Mouse (Mus musculus) heart, embryonic 12.5 days (tissue): ENCODE measurements around the gene Gm10130. TPM values are rescaled to one million over a fixed set of nuclear protein-coding genes. Genes with fewer than 3 reads are reported as not detected.
"Not testable (repeated sequence)": the region's sequence is repeated elsewhere in the genome, so short reads cannot be mapped to it uniquely, and the experiment has no call there.

Experiments used
- ATAC-seq: fragments of 200-750 bp; cut with Nextera tagmentation; 2 replicates; pipeline ENCODE4 v1.8.0; 2017; ENCODE audit warnings: moderate TSS enrichment, moderate library complexity; ENCODE audit not compliant: insufficient number of reproducible peaks, low FRiP score
- H3K27ac ChIP-seq: fragments of 300-500 bp; sonication (generic); 2 replicates; pipeline ENCODE4 v1.5.1; 2016; ENCODE audit warnings: mild to moderate bottlenecking, moderate library complexity; ENCODE audit not compliant: poor library complexity, severe bottlenecking
- H3K27me3 ChIP-seq: fragments of 300-500 bp; sonication (generic); replicated peaks from 2 replicates; pipeline ENCODE4 v1.6.1; 2016; ENCODE audit warnings: mild to moderate bottlenecking, moderate library complexity
- H3K36me3 ChIP-seq: fragments of 300-500 bp; sonication (generic); 2 replicates; pipeline ENCODE4 v1.6.1; 2016; ENCODE audit warnings: mild to moderate bottlenecking, moderate library complexity
- H3K4me1 ChIP-seq: fragments of 300-500 bp; sonication (generic); replicated peaks from 2 replicates; pipeline ENCODE4 v1.6.1; 2016; ENCODE audit warnings: mild to moderate bottlenecking
- H3K4me2 ChIP-seq: fragments of 300-500 bp; sonication (generic); 2 replicates; pipeline ENCODE4 v1.6.1; 2016; ENCODE audit warnings: mild to moderate bottlenecking, moderate library complexity
- H3K4me3 ChIP-seq: fragments of 300-500 bp; sonication (generic); 2 replicates; pipeline ENCODE4 v1.5.1; 2016; ENCODE audit warnings: mild to moderate bottlenecking
- H3K9ac ChIP-seq: fragments of 300-500 bp; sonication (generic); 2 replicates; pipeline ENCODE4 v1.6.1; 2016; ENCODE audit warnings: mild to moderate bottlenecking, moderate library complexity
- H3K9me3 ChIP-seq: fragments of 300-500 bp; sonication (generic); replicated peaks from 2 replicates; pipeline ENCODE4 v1.6.1; 2016; ENCODE audit warnings: mild to moderate bottlenecking, moderate library complexity
- WGBS: fragments of 180-500 bp; shearing (Covaris S2); methylation state at CpG from one replicate; pipeline ENCODE4 v1.1.7; 2016; 5-methylcytosine and 5-hydroxymethylcytosine counted together
- polyA plus RNA-seq: library from polyadenylated mRNA; unstranded; fragments of >200 nt; fragmentation: Nextera tagmentation; extraction: Ambion mirVana; gene quantifications from 2 replicates; pipeline ENCODE4 v1.2.1, GENCODE M21; 2016

Gm10130 gene
- polyA plus RNA-seq = 2.3 and 2.8 TPM in 2 replicates

DNA sequence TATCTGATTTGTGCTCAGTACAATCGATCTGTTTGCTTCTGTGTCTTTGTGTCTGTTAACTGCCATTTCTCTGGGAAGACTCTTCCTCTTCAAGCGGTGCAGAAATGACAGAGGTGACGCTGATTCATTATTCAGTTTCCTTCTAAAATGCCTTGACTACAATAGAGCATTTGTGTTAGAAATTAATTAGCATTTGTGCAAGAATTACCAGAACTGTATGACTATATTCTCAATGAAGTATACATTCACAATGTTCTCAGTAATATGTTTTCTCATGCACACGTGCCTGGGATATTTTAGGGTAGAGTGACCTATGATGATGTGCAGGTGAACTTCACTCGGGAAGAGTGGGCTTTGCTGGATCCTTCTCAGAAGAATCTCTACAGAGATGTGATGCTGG lies at the start of gene Gm10130:
Gene Gm10130 (plus strand): TSS at position 301 of the 400 bp plus-strand sequence.
- Histone ChIP-seq H3K9me3 (peaks cover 27% of the 10 kb centered on the region), H3K27ac (no peak within 1 kb of the TSS), H3K9ac (no peak within 1 kb of the TSS), H3K4me3 (no peak within 1 kb of the TSS), H3K27me3 (no peaks in the 10 kb centered on the region), H3K36me3 (peaks cover 57% of the 10 kb centered on the region), H3K4me1 (no peaks in the 10 kb centered on the region), H3K4me2 (no peak within 1 kb of the TSS)
- no peak for ATAC-seq
- 88% methylated on average over 5 of the region's 5 CpGs for WGBS

DNA sequence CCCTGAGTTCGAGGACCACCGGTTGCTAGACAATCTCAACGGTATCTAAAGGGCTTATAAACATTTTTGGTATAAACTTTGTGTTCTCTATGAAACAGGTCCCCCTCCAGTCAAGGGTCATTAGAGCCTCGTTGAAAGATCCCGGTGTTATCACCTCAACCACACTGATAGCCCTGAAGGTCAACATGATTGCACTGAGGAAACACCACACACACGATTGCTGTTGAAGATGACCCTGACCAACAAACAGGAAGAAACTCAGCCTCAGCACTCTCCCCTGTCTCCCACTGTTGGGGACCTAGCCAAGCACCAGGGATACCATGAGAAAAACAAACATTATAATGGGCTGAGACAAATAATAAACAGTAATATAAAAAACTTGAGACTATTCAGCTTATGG lies 29.8 kb upstream of the Gm10130 start:
- ATAC-seq = no peak
- no peak overlapping the region for H3K27ac ChIP-seq
- no peak overlapping the region for H3K9ac ChIP-seq
- no peaks in the 10 kb centered on the region for H3K27me3 ChIP-seq
- H3K4me1 ChIP-seq = no peaks in the 10 kb centered on the region
- no peak overlapping the region for H3K4me3 ChIP-seq
- 61% methylated on average over 6 of the region's 6 CpGs for WGBS
- 0 out of 2 replicates have a peak, but pooled peaks cover 5% of the 10 kb centered on the region for H3K9me3 ChIP-seq
- no peak overlapping the region for H3K4me2 ChIP-seq
- no peaks in the 10 kb centered on the region for H3K36me3 ChIP-seq

DNA sequence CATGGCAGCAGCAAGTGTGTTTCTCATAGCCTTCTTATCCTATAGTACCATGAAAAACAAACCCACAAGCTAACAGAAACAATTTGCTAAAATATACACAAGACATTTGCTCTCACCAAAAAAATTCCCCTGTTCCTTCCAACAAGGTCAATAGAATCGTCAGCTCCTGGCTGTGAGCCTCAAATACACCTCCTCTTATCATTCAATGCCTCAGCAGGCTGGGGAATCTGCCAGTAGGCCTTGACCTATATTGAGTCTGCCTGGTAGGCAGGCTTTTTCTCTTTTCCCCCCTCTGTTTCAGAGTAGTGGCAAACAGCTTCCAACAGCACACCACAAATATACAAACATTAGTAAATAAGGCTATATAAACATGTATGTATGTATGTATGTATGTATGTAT lies 24.4 kb upstream of the Gm10130 start:
- Histone ChIP-seq H3K9me3 (peaks cover 3% of the 10 kb centered on the region; the same call in 1 of the 2 replicates), H3K27me3 (no peaks in the 10 kb centered on the region), H3K4me2 (no peak overlapping the region), H3K36me3 (no peaks in the 10 kb centered on the region), H3K27ac (no peak overlapping the region), H3K4me3 (no peak overlapping the region), H3K4me1 (no peaks in the 10 kb centered on the region), H3K9ac (no peak overlapping the region)
- WGBS = 35% methylated on average over 1 of the region's 1 CpGs
- ATAC-seq = no peak

DNA sequence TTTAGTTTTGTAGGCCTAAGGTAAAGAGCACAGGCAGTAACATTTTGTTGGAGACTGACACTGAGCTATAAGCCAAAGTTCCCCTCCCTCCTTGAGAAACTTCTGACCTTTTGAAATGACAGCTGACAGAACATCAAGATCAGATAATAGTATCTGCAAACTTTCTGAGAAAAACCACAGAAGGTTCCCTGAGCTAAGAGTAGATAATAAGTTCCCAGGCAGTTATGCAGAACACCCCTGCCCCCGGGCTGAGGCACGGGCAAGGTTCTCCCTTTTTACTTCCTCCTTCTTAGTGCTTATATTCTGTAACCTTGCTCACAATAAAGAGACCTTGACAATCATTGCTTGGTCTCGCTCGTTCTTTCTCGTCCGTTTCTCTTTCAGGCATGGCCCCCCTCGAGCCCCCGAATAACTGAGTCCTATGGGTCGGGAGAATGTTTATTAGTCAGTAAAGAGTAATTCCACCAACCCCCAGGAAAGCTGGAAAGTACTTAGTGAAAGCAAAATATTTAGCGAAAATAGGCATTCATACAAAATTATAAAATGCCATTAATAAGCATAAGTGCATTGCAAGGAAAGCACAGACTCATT lies 16.2 kb upstream of the Gm10130 start:
- Histone ChIP-seq H3K4me1 (0 out of 2 replicates have a peak, but pooled peaks cover 2% of the 10 kb centered on the region), H3K9me3 (peaks cover 3% of the 10 kb centered on the region; the same call in 1 of the 2 replicates), H3K9ac (no peak overlapping the region), H3K4me3 (no peak overlapping the region), H3K36me3 (no peaks in the 10 kb centered on the region), H3K4me2 (no peak overlapping the region), H3K27me3 (no peaks in the 10 kb centered on the region), H3K27ac (no peak overlapping the region)
- no peak for ATAC-seq
- WGBS = 75% methylated on average over 10 of the region's 10 CpGs

DNA sequence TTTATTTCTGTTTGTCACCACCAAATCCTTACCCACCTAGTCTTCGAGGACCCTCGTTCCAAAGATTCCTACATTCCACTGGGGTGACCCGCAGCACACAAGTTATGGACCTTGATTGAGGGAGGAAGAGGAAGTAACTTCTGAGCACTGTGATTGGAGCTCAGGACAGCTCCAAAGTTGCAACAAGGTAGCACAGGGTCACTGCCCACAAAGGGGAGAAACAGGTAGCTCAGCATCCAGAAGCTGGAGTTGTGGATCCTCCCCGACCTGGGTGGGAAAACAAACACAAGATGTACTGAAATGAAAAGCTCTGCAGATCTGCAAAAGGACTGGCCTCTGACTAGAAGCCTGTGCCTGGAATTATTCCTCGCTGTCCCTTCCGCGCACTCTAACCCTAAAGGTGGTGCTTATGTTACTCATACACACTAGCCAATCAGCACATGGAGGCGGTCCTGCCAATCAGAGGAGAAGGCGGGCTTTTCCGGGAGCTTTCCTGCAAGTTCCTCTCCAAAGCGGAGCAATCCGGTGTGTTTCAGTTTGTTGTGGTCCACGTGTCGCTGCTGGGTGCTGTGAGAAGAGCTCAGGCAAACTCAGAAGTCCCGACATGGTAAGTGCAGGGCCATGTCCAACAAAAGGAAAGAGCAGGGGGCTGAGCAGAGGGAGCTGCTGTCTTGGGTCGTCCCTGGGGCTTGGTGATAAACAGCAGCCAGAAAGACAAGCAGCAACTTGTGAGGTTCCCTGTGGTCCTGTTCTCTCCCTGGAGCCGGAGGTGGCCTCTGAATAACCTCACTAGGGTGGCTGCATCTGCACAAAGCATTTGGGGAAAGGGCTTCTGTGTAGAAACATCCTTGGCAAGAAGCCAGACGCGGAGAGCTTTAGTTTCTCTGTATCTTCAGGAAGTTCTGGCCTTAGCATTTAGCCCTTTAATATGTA lies 12.3 kb upstream of the Gm10130 start:
- H3K36me3 ChIP-seq, H3K4me1 ChIP-seq, H3K9me3 ChIP-seq, H3K27me3 ChIP-seq: not testable (repeated sequence)
- H3K9ac ChIP-seq = peak overlapping the region; percentile 82
- peak; percentile 97 for ATAC-seq
- peak overlapping the region; percentile 74 for H3K4me3 ChIP-seq
- peak overlapping the region; percentile 83; the same call in 1 of the 2 replicates for H3K27ac ChIP-seq
- WGBS = 7% methylated on average over 19 of the region's 19 CpGs
- H3K4me2 ChIP-seq = peak overlapping the region; percentile 70

DNA sequence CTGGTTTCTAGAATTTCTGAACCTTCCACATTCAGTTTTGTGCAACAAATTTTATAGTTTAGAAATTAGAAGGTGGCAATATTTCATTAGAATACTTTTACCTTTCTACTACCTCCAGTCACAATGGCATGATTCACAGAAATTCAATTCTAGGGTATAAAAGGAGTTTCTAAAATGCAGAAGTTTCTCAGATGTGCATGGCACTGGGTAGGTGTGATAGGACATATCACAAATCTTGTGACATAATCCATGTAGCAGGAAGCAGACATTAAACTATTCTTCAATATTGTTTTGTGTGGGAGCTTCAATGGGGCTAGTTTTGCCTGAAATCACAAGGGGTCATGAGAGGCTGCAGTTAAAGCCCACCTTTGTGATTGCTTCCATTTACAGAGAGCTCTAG lies 7.4 kb upstream of the Gm10130 start:
- Histone ChIP-seq H3K9me3 (peaks cover 20% of the 10 kb centered on the region), H3K36me3 (peaks cover 40% of the 10 kb centered on the region), H3K4me2 (no peak overlapping the region), H3K9ac (no peak overlapping the region), H3K4me3 (no peak overlapping the region), H3K4me1 (0 out of 2 replicates have a peak, but pooled peaks cover 2% of the 10 kb centered on the region), H3K27ac (no peak overlapping the region), H3K27me3 (no peaks in the 10 kb centered on the region)
- no peak for ATAC-seq

DNA sequence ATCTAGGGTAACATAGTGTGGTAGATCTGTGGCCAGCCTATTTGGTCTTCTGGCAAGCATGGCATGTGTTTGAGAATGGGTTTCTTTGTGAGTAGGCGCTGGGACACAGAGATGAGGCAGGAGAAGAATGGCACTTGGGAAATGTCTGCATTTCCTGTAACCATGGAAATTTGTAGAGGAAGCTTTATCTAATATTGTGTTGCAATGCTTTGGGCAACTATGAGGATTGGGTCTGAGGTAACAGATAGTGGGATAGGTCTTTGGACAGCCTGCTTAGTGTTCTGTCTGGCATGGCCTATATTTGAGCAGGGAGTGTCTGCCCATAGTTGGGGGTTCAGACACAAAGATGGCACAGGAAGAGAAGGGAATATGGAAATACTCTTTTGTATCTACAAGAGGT lies 4.5 kb upstream of the Gm10130 start:
- 78% methylated on average over 1 of the region's 1 CpGs for WGBS
- Histone ChIP-seq H3K4me3 (no peak overlapping the region), H3K9me3 (peaks cover 28% of the 10 kb centered on the region), H3K4me1 (no peaks in the 10 kb centered on the region), H3K27ac (no peak overlapping the region), H3K9ac (no peak overlapping the region), H3K36me3 (peaks cover 54% of the 10 kb centered on the region), H3K4me2 (no peak overlapping the region), H3K27me3 (no peaks in the 10 kb centered on the region)
- ATAC-seq = no peak

DNA sequence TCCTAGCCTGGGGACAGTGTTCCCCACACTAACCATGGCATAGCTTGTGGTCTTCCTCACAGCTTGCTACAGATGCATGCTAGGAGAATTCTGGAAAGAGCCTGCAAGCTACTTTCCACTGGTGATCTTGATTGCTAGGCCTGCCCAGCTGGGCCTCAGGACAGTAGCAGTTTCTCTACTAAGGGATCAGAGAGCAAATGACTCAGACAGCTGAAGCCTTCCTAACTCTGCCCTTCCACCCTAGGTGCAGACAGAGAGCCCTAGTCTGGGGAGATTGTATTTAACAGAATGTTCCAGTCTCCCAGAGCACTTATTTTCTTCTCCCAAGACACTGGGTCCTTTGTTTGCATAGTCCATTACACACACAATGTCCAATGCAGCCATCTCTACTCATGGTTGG lies 33.6 kb downstream of the Gm10130 start:
- H3K27ac ChIP-seq, H3K27me3 ChIP-seq, H3K4me2 ChIP-seq, H3K9me3 ChIP-seq, H3K4me1 ChIP-seq, H3K9ac ChIP-seq, ATAC-seq, H3K36me3 ChIP-seq, H3K4me3 ChIP-seq: not testable (repeated sequence)

DNA sequence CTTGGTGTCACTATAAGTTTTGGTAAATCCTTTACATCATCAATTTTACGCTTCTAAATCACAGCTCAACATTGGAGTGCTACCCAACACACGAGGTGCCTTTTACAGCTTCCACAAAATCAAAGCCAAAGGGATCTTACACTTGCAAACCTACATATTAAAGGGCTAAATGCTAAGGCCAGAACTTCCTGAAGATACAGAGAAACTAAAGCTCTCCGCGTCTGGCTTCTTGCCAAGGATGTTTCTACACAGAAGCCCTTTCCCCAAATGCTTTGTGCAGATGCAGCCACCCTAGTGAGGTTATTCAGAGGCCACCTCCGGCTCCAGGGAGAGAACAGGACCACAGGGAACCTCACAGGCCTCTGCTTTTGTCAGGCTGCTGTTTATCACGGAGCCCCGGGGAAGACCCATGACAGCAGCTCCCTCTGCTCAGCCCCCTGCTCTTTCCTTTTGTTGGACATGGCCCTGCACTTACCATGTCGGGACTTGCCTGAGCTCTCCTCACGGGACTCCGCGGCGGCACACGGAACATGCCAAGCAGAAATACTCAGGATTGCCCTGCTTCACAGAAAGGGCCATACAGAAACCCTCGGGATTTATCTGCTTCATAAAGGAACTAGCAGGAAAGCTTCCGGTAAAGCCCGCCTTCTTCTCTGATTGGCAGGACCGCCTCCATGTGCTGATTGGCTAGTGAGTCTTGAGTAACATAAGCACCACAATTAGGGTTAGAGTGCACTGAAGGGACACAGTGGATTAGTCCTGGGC lies 38.8 kb downstream of the Gm10130 start, which contains the start of gene 3300002I08Rik:
Gene 3300002I08Rik (minus strand): TSS at position 653 of the 765 bp plus-strand sequence.
- not testable (repeated sequence) for H3K27me3 ChIP-seq, H3K36me3 ChIP-seq, H3K4me1 ChIP-seq, H3K9me3 ChIP-seq
- Histone ChIP-seq H3K27ac (peak within 1 kb of the TSS; percentile 91), H3K4me3 (peak within 1 kb of the TSS; percentile 91), H3K9ac (peak within 1 kb of the TSS; percentile 89), H3K4me2 (peak within 1 kb of the TSS; percentile 65)
- 7% methylated on average over 17 of the region's 17 CpGs for WGBS
- ATAC-seq = peak; percentile 97

DNA sequence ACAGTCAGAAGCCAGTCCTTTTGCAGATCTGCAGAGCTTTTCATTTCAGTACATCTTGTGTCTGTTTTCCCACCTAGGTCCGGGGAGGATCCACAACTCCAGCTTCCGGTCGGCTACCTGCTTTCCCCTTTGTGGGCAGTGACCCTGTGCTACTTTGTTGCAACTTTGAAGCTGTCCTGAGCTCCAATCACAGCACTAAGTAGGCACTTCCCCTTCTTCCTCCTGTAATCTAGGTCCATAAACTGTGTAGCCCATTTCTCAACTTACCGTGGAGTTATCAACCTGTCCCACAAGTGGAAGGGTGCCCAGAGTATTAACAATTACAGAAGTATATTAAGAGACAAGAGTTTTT lies 39.4 kb downstream of the Gm10130 start:
- Histone ChIP-seq H3K4me2 (peak overlapping the region; percentile 65), H3K36me3 (no peaks in the 10 kb centered on the region), H3K4me1 (0 out of 2 replicates have a peak, but pooled peaks cover 3% of the 10 kb centered on the region), H3K9me3 (no peaks in the 10 kb centered on the region), H3K27ac (peak overlapping the region; percentile 91; the same call in 1 of the 2 replicates), H3K4me3 (peak overlapping the region; percentile 91), H3K9ac (peak overlapping the region; percentile 89), H3K27me3 (no peaks in the 10 kb centered on the region)
- ATAC-seq = peak; percentile 46; the same call in 1 of the 2 replicates
- 9% methylated on average over 4 of the region's 4 CpGs for WGBS
